Mouse (Mus musculus) liver, embryonic 14.5 days (tissue): ENCODE measurements around the gene Prss38. TPM values are rescaled to one million over a fixed set of nuclear protein-coding genes. Genes with fewer than 3 reads are reported as not detected.

Experiments used
- ATAC-seq: fragments of 200-750 bp; cut with Nextera tagmentation; 2 replicates; pipeline ENCODE4 v1.8.0; 2017; ENCODE audit warnings: moderate number of reproducible peaks, mild to moderate bottlenecking, moderate library complexity; ENCODE audit not compliant: insufficient read depth
- DNase-seq, 3 experiments: peaks; one replicate each; pipeline ENCODE4 v3.0.0-alpha.2; 2012 to 2013; ENCODE audit warnings: low read depth in 3 of 3, low spot score in 3 of 3
- H3K27ac ChIP-seq: fragments of 300-500 bp; sonication (generic); 2 replicates; pipeline ENCODE4 v1.5.1; 2014; ENCODE audit warnings: moderate library complexity, mild to moderate bottlenecking, control low read depth, inconsistent platforms
- H3K27me3 ChIP-seq: fragments of 300-500 bp; sonication (generic); 2 replicates; pipeline ENCODE4 v1.6.1; 2014; ENCODE audit warnings: mild to moderate bottlenecking, low read length, moderate library complexity; ENCODE audit not compliant: control insufficient read depth, insufficient read depth
- H3K36me3 ChIP-seq: fragments of 300-500 bp; sonication (generic); replicated peaks from 2 replicates; pipeline ENCODE4 v1.6.1; 2014; ENCODE audit warnings: low read depth; ENCODE audit not compliant: control insufficient read depth, insufficient read depth
- H3K4me1 ChIP-seq, 2 experiments: fragments of 200-500 bp in 1 of 2; fragments of 300-500 bp in 1 of 2; sonication (generic) in 1 of 2; replicated peaks; 2 replicates each; pipeline ENCODE4 v1.6.1; 2012 to 2014; ENCODE audit warnings: antibody characterized with exemption in 1 of 2, inconsistent platforms in 1 of 2, low read length in 1 of 2; ENCODE audit not compliant: control insufficient read depth in 2 of 2, insufficient read depth in 2 of 2
- H3K4me2 ChIP-seq: fragments of 300-500 bp; sonication (generic); 2 replicates; pipeline ENCODE4 v1.6.1; 2014; ENCODE audit warnings: low read depth, mild to moderate bottlenecking, control low read depth, moderate library complexity
- H3K4me3 ChIP-seq, 2 experiments: fragments of 200-500 bp in 1 of 2; fragments of 300-500 bp in 1 of 2; sonication (generic) in 1 of 2; 2 replicates each; pipeline ENCODE4 v1.5.1; 2012 to 2014; ENCODE audit warnings: low read depth in 2 of 2, low read length in 2 of 2, mild to moderate bottlenecking in 2 of 2, control low read depth in 1 of 2, inconsistent platforms in 1 of 2, moderate library complexity in 1 of 2; ENCODE audit not compliant: insufficient read depth in 1 of 2
- H3K9ac ChIP-seq: fragments of 300-500 bp; sonication (generic); replicated peaks from 2 replicates; pipeline ENCODE4 v1.6.1; 2014; ENCODE audit warnings: mild to moderate bottlenecking, control low read depth, moderate library complexity
- H3K9me3 ChIP-seq: fragments of 300-500 bp; sonication (generic); 2 replicates; pipeline ENCODE4 v1.6.1; 2016; ENCODE audit warnings: low read length, mixed read lengths; ENCODE audit not compliant: control insufficient read depth
- CTCF ChIP-seq: IDR thresholded peaks from 2 replicates; pipeline ENCODE4 v1.5.1; 2016; ENCODE audit warnings: antibody characterized with exemption, low read depth, control low read depth
- EP300 ChIP-seq: IDR thresholded peaks from 2 replicates; pipeline ENCODE4 v1.6.1; 2016; ENCODE audit warnings: antibody characterized with exemption, low read depth
- WGBS: fragments of 180-500 bp; shearing (Covaris S2); extraction: QIAGEN DNeasy Blood & Tissue Kit; methylation state at CpG from one replicate; pipeline ENCODE4 v1.1.7; 2014; ENCODE audit not compliant: insufficient replicate concordance; 5-methylcytosine and 5-hydroxymethylcytosine counted together
- polyA plus RNA-seq, 2 experiments: library from polyadenylated mRNA; depleted of rRNA in 1 of 2; stranded (reverse) in 1 of 2; unstranded in 1 of 2; fragments of >200 nt; fragmentation: Nextera tagmentation in 1 of 2; extraction: Ambion mirVana in 1 of 2; gene quantifications; 2 replicates each; pipeline versions ENCODE4 v1.2.1 to v1.2.3; 2012 to 2014

Gene Prss38
- polyA plus RNA-seq, 2 experiments: not detected

DNA sequence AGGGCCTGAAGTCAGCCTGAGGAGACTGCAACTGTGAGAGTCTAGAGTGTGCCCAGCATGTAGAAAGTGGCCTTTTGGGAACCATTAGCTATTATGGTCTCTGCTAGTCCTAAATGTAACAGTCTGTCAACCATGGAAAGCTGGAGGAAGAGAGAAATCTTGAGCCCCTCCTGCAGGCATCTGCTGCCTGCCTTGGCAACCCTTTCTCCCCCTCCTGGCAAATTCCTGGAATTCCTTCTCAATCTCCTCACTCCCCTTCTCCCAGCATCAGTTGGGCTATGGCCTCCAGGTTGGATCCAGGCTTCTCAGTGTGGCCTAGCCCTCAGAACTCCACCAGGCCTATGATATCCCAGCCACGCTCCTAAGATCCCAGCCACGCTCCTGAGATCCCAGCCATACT lies 25.1 kb downstream of the Prss38 start:
- Histone ChIP-seq H3K9ac (no peak overlapping the region), H3K36me3 (no peaks in the 10 kb centered on the region), H3K4me1 (no peaks in the 10 kb centered on the region), H3K27me3 (no peaks in the 10 kb centered on the region), H3K4me3 (no peak overlapping the region), H3K27ac (no peak overlapping the region), H3K4me2 (no peak overlapping the region), H3K9me3 (no peaks in the 10 kb centered on the region)
- DNase-seq (no peak), ATAC-seq (no peak)
- WGBS: 65% methylated on average over 2 of the region's 2 CpGs
- TF ChIP-seq EP300 (no peak), CTCF (no peak)

DNA sequence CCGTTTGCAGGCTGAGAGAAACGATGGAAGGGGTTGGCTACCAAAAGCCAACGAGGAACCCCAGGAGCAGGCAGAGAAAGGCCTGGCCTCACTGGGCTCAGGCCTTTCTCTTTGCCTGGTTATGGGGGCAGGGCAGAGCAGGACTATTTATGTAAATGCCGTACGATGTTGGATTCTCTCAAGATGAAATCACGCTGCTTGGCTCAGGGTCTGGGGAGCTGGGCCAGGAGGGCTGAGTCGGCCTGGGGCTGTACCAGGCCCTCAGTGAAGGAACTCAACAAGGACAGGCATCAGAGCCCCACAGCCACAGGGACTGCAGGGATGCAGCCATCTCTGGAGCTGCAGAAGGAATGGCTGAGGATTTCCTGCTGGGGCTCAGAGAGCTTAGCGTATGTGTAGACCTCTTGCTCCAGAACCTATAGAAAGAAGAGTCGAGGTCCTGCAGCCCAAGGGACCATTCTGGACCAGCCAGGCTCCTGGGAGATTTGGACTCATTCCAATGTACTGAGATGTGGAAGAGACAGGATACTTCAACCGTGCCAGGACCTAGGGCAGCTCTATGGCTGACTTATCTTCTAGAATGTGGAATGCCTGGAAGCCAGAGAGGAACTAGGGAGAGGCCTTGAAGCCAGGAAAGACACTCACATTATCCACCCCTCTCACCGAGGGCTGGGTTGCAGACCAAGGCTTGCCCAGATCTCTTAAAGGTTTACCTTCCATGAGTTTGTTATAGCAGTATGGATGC lies 29.1 kb downstream of the Prss38 start:
- Histone ChIP-seq H3K9ac (no peak overlapping the region), H3K4me2 (no peak overlapping the region), H3K36me3 (no peaks in the 10 kb centered on the region), H3K4me1 (no peaks in the 10 kb centered on the region), H3K27ac (no peak overlapping the region), H3K27me3 (no peaks in the 10 kb centered on the region), H3K4me3 (no peak overlapping the region), H3K9me3 (no peaks in the 10 kb centered on the region)
- no peak for ATAC-seq
- TF ChIP-seq CTCF: no peak
- DNase-seq: no peak
- WGBS: 52% methylated on average over 11 of the region's 11 CpGs

DNA sequence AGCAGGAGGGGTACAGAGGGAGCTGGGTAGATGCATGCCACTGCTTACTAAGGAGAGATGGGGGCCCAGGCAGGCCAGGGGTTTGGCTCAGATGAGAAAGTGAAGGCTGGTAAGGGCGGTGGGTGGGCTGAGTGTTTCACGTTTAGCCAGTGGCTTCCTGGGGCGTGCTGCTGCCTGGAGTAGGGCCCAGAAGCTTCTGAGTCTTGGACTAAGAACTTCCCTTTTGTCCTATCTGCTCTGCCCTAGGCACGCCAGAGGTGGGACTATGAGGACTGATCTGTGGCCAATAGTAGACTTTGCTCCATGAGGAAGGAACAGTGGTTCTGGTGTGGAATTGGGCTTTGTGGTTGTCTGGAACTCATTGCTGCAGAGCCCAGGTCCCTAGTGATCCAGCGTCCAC lies 32.5 kb downstream of the Prss38 start:
- Histone ChIP-seq H3K27ac (no peak overlapping the region), H3K27me3 (no peaks in the 10 kb centered on the region), H3K4me2 (no peak overlapping the region), H3K9ac (no peak overlapping the region), H3K4me1 (no peaks in the 10 kb centered on the region), H3K9me3 (no peaks in the 10 kb centered on the region), H3K4me3 (no peak overlapping the region), H3K36me3 (no peaks in the 10 kb centered on the region)
- ATAC-seq (no peak), DNase-seq (no peak)
- WGBS: 23% methylated on average over 5 of the region's 5 CpGs
- TF ChIP-seq CTCF (no peak), EP300 (no peak)

DNA sequence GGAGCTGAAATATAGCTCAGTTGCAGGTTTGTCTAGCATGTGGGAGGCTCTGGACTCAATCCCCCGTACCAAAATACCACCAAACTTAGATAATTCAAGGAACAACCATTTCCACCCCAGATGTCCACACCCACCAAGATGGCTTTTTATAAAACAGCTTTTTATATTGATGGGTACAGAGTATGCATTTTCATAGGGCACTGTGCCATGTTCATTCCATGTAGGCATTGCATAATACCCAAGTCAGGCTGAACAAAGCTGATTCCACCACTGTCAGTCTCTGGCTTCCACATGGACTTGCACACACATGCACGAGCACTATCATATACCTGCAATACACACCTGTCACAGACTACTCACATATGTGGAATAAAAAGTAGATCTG lies 36.7 kb downstream of the Prss38 start:
- DNase-seq: no peak
- no peaks in the 10 kb centered on the region for H3K9me3 ChIP-seq
- no peaks in the 10 kb centered on the region for H3K4me1 ChIP-seq
- WGBS: 54% methylated on average over 2 of the region's 2 CpGs
- H3K27me3 ChIP-seq: no peaks in the 10 kb centered on the region
- TF ChIP-seq EP300 (no peak), CTCF (no peak)
- H3K4me2 ChIP-seq: no peak overlapping the region
- no peak overlapping the region for H3K9ac ChIP-seq
- H3K4me3 ChIP-seq: no peak overlapping the region
- H3K27ac ChIP-seq: no peak overlapping the region
- H3K36me3 ChIP-seq: no peaks in the 10 kb centered on the region
- no peak for ATAC-seq

DNA sequence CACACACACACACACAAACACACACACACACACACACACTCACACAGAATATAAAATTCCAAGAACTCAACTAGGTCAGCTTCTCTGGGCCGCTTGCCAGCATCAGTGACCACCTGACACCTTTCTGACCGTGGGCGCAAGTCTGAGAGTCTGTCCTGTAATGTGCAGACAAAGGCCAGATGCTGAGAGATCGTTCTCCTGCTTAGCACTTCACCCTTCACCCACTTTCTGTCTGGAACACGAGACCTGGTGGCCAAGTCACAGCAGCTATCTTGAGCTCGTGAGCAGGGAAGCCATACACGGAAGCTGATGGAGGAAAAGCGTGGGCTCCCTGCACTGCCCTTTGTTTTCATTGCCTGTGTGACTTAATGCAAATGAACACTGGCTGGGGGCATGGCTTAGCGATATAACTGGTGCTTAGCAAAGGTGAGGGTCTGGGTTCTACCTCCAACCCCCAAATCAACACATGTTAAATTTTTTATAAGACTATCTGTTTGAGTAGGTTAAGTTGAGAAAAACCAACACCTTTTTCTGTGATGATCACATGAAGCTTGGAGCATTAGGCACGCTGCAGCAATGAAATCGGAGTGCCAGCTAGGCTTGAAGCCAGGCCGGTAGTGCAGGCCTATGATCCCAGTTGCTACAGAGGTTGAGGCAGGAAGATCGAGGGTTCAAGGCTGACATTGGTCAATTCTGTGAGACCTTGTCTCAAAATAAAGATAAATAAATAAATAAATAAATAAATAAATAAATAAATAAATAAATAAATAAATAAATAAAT lies 37.3 kb downstream of the Prss38 start:
- Histone ChIP-seq H3K9ac (no peak overlapping the region), H3K27ac (no peak overlapping the region), H3K4me1 (no peaks in the 10 kb centered on the region), H3K4me3 (no peak overlapping the region), H3K4me2 (no peak overlapping the region), H3K27me3 (no peaks in the 10 kb centered on the region), H3K9me3 (no peaks in the 10 kb centered on the region), H3K36me3 (no peaks in the 10 kb centered on the region)
- DNase-seq: no peak
- TF ChIP-seq EP300 (no peak), CTCF (no peak)
- no peak for ATAC-seq
- 63% methylated on average over 13 of the region's 13 CpGs for WGBS
